Mouse (Mus musculus) adrenal gland, postnatal 36 days (tissue): ENCODE results near the gene Sept6. TPM values are rescaled to one million over a fixed set of nuclear protein-coding genes. Genes with fewer than 3 reads are reported as not detected.

Source experiments
- DNase-seq, 2 experiments: peaks; one replicate each; pipeline ENCODE4 v3.0.0; 2021; ENCODE audit warnings: mixed read lengths in 1 of 2
- total RNA-seq, 2 experiments: library from RNA; stranded (reverse); gene quantifications; 2 replicates each; pipeline ENCODE4 v1.2.3; 2021

The Sept6 gene
- total RNA-seq, 2 experiments from 2014 or later = 20.7 to 24.4 TPM

DNA sequence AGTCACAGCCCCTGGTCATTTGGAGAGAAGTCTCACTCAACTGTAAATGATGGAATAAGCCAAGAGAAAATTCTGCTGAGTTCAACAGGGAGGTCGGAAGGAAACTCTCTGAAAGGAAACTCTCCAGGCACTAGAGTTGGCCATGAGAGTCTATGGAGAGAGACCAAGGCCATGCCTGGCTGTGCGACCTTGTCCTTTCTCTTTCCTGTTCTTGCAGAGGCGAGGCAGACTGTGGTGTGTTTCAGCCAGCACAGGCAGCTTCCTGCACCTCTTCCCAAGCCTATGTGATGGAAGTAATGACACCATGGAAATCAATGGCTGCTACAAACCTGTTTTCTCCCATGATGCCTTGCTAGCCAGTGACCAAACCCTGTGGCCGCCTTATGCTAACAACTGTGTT lies 20.4 kb downstream of the Sept6 start:
- DNase-seq = peak; percentile 53 to 64

DNA sequence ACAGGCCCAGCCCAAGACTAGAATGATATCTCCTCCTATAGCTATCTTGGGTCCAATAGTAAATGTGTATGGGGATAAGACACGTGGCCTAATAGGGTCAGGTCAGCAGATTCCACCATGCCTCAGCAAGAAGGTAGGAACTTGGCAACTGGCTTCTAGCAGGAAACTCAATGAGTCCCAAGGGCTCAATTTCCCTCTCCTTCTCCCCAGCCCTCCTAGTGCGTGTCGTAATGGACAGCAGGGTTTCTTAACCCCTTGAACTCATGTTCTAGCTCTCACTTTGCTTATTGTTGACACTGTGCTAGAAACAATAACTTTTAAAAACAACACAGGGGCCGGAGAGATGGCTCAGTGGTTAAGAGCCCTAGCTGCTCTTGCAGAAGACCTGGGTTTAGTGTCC lies 22.1 kb downstream of the Sept6 start:
- no peak for DNase-seq

DNA sequence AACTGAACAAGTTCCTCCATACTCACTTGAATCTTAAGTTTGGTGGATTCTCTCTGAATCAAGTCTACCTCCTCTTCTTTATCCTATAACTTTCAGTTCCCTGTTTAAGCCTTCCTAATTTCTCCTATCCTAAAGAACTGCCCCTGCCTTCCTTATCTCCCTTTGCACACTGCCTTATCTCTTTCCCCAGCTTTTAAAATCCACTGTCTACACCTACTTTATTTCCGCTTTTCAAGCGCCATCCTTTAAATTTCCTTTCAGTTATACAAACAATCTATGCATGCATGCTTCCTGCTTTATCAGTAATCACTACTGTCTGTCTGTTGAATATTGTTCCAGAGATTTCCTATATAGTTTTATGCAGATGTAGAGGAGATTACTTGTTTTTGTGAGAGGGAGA lies 34.9 kb downstream of the Sept6 start:
- no peak for DNase-seq

DNA sequence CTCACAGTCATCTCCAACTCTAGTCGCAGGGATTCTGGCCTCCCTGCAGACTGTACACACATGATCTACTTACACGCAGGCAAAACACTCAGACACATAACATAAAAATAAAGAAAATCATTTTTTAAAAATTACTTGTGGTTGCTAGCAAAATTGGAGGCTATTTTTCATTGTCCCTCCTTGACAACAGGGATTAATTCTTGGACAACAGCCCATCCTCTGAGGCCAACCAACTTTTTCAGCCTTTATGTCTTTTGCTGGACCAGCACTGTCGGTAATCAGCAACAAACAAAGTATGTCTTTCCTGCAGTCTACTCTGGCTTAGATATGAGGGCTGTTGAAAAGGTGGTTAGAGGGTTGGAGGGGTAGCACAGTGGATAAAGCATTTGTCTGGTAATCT lies 50.5 kb downstream of the Sept6 start:
- DNase-seq = no peak

DNA sequence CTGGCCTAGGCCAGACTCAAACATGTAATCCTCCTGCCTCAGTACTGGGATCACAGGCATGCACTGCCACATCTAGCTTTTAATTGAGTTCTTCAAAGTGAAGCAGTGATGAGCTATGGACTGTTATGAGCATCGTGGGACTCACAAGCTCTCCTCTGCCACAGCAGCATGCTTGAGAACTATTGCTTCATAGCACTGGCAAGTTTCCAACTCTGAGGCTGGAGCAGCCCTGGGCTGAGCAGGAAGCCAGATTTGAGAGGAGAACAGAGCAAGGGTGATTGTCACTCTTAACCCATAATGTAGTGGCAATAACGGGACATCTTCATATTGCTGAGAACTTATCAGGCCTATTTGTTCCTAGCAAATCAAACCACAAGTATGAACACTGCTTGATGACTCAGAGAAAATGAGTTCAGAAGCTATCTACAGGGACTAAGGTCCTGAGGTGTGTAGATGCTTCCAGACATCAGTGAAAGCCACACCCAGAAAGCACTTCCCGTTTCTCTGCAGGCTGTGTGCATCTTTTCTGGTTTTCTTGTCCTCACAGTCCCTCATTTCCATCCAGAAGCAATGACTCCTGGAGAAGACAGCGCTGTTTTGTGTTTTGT lies 51.7 kb downstream of the Sept6 start:
- DNase-seq = peak; percentile 50 to 57

DNA sequence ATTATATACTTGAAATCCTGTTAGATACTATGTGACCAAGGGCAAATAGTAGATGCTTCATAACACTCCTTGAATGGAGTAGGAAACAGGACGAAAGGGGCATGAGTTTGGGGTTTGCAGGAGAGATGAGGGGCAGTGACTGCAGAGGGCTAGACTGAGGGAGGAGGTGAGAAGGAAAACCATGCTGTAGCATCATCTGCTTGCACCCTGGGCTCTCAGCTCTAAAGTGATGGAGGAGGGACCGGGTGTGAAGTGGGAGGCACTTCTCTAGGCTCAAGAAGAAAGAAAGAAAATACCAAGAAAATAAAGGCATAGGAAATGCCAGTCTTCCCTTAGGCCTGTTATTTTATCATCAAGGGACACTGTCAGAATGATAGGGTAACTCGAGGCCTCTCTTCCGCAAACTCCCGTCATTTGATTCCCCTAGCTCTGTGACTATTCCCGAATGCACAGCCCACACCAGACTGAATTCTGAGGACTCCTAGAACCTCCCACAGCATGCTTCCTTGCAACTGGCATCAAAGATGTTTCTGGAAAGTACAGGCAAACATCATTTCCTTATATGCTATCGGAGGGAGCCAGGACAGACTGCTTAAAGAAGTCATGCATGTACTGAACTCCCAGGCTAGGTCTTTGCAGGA lies 56.1 kb downstream of the Sept6 start:
- DNase-seq = no peak

DNA sequence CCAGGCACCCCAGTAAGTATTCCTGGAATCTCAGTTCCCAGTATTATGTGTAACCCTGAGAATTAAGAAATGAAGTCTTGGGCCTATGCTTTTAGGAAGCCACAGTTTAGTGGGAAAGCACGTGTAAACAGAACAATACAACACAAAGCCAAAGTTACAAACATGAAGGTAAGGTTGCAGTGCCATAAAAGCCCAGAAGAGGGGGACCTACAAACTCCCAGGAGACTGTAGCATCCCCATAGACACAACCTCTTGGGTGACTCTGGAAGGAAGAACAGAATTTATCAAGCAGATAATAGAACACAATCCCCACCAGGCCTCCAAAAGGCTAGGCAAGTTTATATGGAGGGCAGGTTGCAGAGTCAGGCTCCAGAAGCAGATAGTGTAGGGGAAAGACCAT lies 61.0 kb downstream of the Sept6 start:
- no peak for DNase-seq

DNA sequence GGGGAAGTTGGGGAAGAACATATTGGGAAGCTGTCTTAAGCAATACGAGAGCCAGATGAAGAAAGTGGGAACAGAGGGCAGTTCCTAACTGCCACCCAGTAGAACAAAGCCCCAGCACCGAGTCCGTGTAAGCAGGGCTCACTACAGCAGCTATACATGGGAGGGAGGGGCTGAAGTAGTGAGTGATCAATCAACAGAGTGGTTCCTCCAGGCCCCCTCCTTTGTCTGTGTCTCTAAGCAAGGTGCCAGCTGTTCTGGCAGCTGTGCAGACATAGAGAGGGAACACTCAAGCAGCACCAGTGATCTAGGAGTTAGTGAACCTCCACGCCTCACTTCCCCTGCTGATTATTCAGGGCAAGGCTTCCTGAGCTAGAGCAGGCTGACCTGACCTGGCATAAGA lies 61.9 kb downstream of the Sept6 start:
- no peak for DNase-seq

DNA sequence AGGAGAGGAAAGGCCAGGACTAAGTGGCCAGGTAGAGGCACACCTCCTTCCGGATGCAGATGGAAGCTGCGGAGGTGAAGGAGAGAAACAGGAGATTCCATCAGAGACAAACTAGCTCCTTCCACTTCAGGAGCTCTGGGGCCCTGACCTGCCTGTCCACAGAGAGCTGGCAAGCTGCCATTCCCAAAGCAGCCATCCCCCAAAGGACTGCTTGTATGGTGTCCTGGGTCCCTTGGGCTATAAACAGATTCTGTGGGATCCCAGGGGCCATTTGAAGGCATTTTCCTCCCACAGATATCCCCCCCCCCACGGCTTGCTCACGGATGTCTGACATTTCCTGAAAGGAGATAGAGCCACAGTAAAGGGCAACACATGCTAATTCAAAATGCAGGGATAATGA lies 62.8 kb downstream of the Sept6 start:
- no peak for DNase-seq

DNA sequence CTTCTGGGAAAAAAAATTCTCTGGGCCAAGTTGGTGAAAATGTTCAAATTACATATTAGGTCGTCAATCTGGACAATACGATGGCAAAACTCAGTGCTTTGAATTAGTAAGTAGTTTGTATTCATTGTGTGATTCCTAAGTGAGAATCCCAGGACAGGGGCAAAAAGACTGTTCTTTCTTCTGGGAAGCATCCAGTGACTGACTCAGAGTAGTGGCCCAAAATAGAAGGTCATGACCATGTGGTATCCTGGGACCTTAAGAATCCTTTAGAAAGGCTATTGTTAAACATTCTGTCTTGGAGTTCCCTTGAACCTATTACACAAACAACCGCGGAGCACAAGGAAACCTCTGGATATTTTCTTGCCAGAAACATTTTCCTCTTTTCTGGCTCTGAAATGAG lies 70.2 kb downstream of the Sept6 start:
- DNase-seq = no peak

DNA sequence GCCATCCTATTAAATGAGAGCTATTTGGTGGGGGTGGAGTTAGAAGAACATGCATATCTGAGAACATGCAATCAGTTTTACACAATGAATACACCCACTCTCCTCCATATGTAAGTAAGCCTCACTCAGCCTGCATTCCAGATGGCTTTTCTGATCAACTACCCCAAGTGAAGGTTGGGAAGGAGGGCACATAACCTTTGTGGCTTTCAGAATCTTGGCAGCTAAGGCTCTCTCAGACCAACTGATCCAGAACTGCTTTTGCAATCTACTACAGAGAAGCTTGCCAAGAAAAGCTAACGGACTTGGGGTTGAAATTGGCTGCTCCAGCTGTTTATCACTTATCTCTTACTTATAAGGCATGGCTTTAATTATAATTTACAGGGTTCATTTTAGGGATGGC lies 73.8 kb downstream of the Sept6 start:
- no peak for DNase-seq

DNA sequence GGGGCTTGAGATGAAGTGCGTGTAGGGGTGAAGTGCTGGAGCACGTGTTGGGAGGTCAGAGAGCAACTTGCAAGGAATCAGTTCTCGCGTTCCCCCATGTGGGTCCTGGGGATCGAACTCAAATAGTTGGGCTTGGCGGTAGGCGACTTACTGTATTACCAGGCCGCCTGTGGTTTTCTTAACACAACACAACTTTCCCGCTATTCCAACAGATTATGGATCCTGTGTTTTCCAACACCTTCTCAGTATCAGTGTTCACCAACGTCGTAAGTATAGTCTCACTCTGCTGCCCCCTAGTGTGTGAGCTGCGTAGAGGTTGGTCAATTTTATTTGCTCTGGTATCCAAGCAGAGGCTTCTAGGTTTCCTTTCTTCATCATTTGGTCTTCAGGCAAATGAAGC lies 80.3 kb downstream of the Sept6 start:
- DNase-seq = peak; percentile 53 to 69

DNA sequence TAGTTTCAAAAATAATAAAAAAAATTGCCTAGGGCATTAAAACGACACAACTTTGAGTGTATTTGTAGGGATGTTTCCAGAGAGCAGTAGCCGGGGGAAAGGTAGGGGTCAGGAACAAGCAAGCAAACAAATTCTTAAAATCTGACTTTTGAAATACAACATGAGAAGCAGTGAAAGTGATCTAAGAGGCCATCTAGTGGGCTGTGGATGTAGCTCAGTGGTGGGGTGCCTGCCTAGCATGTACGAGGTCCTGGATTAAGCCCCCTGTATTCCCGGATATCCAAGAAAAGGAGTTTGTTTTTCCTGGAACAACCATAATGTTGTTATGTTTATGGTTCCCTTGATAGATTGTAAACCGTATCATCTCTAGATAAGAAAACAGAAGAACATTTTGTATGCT lies 85.1 kb downstream of the Sept6 start:
- no peak for DNase-seq

DNA sequence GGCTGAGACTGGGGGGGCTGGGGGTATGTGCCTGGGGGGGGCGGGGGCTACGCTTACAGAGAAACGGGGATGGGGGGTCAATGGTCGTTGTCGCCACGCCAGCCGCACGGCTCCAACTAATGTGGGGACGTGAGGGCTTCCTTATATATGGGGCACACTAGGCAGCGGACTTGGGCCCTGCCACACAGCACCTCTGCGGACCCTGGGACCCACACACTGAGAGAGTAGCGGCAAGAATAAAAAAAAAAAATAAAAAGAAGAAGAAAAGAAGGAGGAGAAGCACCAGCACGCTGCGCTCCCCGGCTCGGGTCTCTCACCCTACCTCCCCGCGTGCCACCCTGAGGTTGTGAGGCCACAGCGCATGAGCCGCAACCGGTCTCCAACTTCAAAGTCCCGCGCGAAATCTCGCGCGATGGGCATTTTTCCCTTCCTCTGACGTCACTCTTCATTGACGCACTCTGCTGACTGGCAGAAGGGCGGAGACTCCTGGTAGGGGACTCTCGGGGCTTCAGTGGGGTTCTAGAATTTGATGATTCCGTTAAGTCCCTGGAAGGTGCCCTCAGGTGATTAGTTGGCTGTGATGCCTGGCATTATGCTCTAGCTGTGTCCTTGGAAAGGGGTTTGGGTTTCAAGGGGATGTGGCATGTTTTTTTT lies 88.4 kb downstream of the Sept6 start:
- DNase-seq = peak; percentile 90

DNA sequence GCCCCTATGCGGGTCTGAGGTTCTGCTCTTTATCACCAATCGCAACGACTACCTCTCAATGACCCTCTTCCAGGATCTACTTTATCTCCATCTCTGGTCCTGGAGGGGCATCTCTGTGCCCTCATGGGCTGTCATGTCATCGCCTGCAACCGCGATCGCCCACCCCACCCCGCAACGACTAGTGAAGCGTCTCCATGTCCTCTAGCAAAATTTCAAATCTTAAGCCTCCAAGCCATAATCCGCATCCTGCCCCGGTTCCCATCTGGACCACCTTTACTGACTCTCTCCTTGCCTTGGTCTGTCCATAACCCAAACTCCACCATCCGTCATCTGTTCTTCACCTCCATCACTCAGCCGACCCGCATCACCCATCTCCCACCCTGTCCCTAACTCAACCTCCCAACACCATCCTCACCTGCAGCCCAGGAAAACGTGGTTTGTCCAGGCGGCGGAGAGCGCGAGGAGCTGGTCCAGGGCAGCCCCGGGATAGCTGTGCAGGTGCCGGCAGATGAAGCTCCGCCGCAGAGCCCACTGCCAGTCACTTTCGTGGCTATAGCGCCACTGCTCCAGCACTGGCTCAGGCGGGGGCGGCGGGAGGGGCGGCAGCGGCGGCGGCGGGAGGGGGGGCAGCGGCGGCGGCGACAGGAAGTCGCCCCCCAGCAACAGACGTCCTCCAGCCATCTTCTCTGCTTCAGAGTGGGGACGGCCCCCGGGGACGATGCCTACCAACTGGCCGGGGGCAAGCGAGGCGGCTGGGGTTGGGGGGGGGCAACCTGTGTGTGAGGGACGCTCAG lies 89.1 kb downstream of the Sept6 start, which contains the start of gene Nkrf:
TSS of gene Nkrf (minus strand) at position 579 of the 794 bp plus-strand sequence.
- DNase-seq = peak; percentile 24 to 34

DNA sequence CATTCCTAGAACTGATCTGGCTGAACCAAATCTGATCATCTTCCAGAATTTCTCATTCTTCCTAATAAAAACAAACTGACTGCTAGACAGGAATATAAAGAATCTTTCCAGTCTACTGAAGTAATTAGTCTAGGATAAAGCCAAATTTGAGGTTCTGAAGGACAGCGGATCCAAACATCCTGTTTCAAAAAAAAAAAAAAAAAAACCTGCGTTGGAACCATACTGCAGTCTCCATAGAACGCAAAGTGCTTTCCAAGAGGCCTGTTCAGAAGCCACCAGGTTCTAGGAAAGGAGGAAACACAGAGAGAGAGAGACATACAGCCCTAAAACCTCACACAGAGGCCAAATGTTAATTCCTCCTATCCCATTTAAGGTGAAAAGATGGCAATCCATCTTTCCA lies 89.9 kb downstream of the Sept6 start:
- DNase-seq = no peak

DNA sequence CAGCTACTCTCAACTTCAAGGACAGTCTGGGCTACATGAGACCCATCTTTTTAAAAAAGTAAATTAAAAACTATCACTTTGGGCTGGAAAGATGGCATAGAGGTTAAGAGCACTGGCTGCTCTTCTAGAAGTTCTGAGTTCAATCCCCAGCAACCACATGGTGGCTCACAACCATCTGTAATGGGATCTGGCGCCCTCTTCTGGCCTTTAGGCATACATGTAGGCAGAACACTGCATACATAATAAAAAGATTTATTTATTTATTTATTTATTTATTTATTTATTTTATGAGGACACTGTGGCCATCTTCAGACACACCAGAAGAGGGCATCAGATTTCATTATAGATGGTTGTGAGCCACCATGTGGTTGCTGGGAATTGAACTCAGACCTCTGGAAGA lies 92.7 kb downstream of the Sept6 start:
- DNase-seq = peak in 1 of 2 experiments; percentile 17

DNA sequence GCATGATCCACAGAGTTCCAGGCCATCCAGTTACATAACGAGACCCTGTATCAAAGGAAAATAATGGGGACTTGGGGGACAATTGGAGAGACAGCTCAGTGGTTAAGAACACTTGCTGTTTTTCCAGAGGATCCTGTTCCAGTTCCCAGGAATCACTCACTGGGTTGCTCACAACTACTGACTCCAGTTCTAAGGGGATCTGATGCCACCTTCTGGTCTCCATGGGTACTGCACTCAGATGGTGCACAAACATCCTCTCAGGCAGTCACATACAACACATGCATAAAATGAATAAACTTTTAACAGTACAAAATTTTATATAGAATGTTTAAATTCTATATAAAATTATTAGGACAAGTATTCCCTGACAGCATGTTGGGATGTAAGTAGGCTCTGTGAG lies 106.9 kb downstream of the Sept6 start:
- no peak for DNase-seq

DNA sequence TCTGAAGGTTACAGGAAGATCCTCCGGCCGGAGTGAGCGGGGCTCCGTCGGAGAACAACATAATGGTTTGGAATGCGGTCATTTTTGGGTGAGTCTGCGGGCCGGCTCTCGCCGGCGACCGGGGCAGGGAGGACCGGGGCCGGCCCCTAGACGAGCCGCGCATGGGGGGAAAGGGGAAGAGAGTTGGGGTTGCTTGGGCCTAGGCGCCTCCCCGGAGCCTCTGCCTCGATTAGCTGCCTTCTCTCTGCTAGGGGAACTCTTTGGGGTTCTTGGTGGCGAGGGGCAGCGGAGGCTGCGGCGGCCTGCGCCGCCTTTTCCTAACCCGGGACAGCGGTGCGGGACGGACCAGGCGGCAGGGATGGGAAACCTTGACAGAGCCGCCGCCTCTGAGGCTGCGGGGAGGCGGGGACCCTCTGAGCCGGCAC lies 116.9 kb downstream of the Sept6 start:
- peak; percentile 10 to 27 for DNase-seq

DNA sequence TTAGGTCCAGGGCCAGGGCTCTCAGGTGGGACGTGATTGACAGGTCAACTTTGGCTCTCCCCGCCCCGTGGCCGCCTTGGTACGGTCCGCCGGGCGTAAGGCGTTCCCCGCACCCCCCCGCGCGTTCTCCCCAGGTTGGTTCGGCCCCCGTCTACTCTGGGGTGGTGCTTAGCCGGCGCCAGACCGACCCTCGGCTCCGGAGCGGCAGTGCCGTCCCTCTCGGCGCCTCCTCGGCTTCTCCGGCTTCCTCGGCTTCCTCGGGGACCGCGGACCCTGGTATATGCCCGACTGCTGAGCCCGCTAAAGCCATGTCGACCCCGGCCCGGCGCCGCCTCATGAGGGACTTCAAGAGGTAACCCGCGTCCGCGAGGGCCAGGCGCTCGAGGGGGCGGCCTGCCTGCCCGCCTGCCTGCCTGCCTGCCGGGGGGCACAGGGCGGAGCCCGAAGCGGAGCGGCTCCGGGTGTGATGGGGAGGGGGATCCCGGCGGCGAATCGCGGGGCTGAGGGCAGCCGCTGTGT lies 117.4 kb downstream of the Sept6 start:
- DNase-seq = peak; percentile 90 to 93

DNA sequence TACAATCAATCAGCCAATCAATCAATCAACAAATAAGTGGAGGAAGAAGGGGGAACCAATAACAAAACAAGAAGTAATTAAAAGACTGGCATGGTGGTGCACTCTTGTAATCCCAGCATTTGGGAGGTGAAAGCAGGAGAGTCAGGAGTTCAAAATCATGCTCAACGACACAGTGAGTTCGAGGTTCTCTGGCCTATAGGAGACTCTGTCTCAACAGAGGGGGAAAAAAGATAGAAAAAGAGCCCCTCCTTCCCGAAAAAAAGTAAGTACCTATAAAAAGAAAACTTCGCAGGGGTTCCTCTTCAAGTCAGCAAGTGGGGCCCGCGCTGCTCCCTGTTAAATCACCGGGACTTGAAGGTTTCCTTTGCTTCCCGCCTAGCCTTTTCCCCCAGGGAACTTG lies 117.8 kb downstream of the Sept6 start, which contains the start of the genes Ube2a and C330007P06Rik:
TSS of gene Ube2a (plus strand) at position 136 of the 400 bp plus-strand sequence.
TSS of gene C330007P06Rik (minus strand) at position 347 of the 400 bp plus-strand sequence.
- no peak for DNase-seq

DNA sequence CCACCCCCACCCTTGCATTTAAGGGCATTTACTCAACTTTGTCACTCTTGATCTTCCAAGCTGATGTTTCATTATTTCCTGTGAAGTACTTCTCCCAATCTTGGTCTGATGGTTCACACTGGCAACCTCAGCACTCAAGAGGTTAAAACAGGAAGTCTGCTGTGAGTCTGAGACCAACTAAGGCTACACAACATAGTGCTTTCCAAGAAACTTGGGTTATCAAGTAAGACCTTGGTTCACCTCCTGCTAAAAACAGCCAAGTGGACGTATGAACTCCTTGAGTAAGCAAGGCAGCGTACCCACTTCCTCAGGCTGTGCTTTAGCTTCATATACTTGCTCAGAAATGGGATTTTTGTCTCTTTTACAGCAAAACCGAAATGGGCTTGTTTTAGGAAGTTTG lies 121.2 kb downstream of the Sept6 start:
- DNase-seq = no peak
